ENCODE assay signal across 12 mouse cellular contexts in the genomic region with DNA sequence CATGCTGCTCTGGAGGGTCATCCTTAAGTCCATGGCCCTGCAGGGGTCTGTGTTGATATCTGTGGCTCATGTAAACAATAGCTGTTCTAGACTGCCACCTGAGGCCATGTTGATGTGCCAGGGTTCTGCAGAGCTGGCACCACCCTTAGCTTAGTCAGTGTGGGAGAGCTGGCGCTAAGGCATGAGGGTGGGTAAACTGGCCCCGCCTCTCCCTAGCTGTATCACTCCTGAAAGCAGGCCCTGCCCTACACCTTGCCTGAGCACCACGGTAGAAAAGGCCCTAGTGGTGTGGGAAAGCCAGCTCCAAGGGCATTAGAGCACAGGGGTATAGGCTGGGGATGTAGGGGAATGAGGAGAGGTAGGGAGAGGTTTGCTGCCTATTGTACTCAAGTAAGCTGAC.
DNase-seq lines count a peak whose midpoint lies in the region; ATAC-seq and TF ChIP-seq lines count a peak whose summit lies in the region.
"Had no signal": no experiment of that assay in that cellular context is flagged by ENCODE, and none has a peak within 500 bp of the region (broad histone marks: within the 10 kb centered on the region; RNA-seq: fewer than 3 reads in every experiment).

No protein-coding gene starts in this region.

- WGBS in lung, adult 2 months = 57% methylated on average over 3 of the region's 3 CpGs
- WGBS in liver, embryonic 12.5 days (ENCODE audit: insufficient replicate concordance) = 43% methylated on average over 3 of the region's 3 CpGs

- H3K4me1 ChIP-seq in lung, adult 2 months (ENCODE audit: control insufficient read depth, insufficient read depth, low read length) = peaks cover 8% of the 10 kb centered on the region
- H3K4me1 ChIP-seq in liver, embryonic 12.5 days = peaks cover 10% of the 10 kb centered on the region; the same call in 1 of the 2 replicates
- H3K4me1 ChIP-seq: limb, embryonic 13.5 days had no signal

- ATAC-seq in liver, embryonic 12.5 days = 0 out of 2 replicates have a peak, but pooled peaks have one; percentile 24

- TF ChIP-seq POLR2A in lung, adult 2 months (IDR thresholded peaks at IDR 0.05; ENCODE audit: borderline replicate concordance, extremely low read depth, low read depth, low read length) = no peak

- no peaks in the 10 kb centered on the region for H3K36me3 ChIP-seq in liver, embryonic 12.5 days
- H3K36me3 ChIP-seq: limb, embryonic 13.5 days had no signal

- peak; percentile 83 for DNase-seq in heart, adult 11 months
- DNase-seq in heart, adult 18-20 months = no peak
- DNase-seq in lung, adult 18-20 months = peak; percentile 5 to 6
- DNase-seq in lung, adult 2 months = no peak
- DNase-seq in NIH3T3 (ENCODE audit: low read depth) = peak; percentile 18
- DNase-seq in thymus, postnatal 0 days (ENCODE audit: low spot score) = no peak
- DNase-seq in adipocyte (ENCODE audit: low spot score) = no peak
- DNase-seq: cerebellum, postnatal 25 days; heart, postnatal 14 days; thymus, postnatal 25 days had no signal

- no peaks in the 10 kb centered on the region for H3K9me3 ChIP-seq in liver, embryonic 12.5 days (replicated peaks)
- H3K9me3 ChIP-seq: limb, embryonic 13.5 days had no signal

- TF ChIP-seq CTCF in lung, adult 2 months (IDR thresholded peaks at IDR 0.05; ENCODE audit: insufficient read depth, low read length) = no peak

- H3K27me3 ChIP-seq in liver, embryonic 12.5 days (replicated peaks) = no peaks in the 10 kb centered on the region
- H3K27me3 ChIP-seq: limb, embryonic 13.5 days had no signal

- H3K4me3 ChIP-seq in lung, adult 2 months (replicated peaks; ENCODE audit: extremely low read depth, low read depth, low read length) = no peak overlapping the region
- H3K4me3 ChIP-seq in liver, embryonic 12.5 days = no peak overlapping the region
- H3K4me3 ChIP-seq: limb, embryonic 13.5 days had no signal

- H3K4me2 ChIP-seq in liver, embryonic 12.5 days = no peak overlapping the region
- H3K4me2 ChIP-seq: limb, embryonic 13.5 days had no signal

- H3K9ac ChIP-seq in liver, embryonic 12.5 days = no peak overlapping the region
- H3K9ac ChIP-seq: limb, embryonic 13.5 days had no signal

- no peak overlapping the region for H3K27ac ChIP-seq in liver, embryonic 12.5 days
- H3K27ac ChIP-seq: limb, embryonic 13.5 days had no signal

Comparison
In these comparisons a context has a peak if more than half of its experiments do, and no peak if none do; other contexts are left out.
1. DNase-seq: peak in heart, adult 11 months (single experiment), lung, adult 18-20 months (2 of 2) and NIH3T3 (single experiment); none in heart, adult 18-20 months (0 of 2), lung, adult 2 months (single experiment), thymus, postnatal 0 days (single experiment) and adipocyte (single experiment).